Mouse (Mus musculus): ENCODE data around the gene Sec24b. TPM values are rescaled to one million over a fixed set of nuclear protein-coding genes. Genes with fewer than 3 reads are reported as not detected.

The Sec24b gene
- polyA plus RNA-seq (2017; shearing (Covaris generic)) = 27.7 TPM

DNA sequence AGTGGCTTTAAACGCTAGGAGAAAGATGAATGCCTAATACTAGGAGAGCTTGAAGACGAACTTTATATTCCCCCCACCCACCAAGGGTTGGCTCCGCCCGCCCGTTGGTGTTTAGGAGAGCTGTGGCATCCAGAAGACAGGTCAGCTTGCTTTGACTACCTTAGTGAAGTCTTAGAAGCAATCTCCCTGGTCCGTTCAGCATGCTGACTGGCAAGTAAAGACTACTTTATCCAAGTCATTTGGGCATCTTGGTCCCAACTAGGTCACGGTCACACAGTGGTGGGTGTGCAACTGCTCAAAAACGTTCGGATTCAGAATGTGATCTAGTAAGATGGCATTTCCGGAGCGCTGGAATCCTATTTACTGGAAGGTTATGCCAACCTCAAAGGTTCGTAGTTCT lies at the start of gene Sec24b:
Gene Sec24b (minus strand): TSS at position 273 of the 400 bp plus-strand sequence.

GRCm38 (mm10) chr3:129969432-129970395 lies 91.6 kb downstream of the Sec24b start, which contains the start of gene Mcub:
TSS of gene Mcub (minus strand) at chr3:129970206.

Other genes starting within 250 kb of the Sec24b start
- not detected for gene Rrh, start 239.0 kb downstream of the Sec24b start, polyA plus RNA-seq (2017; shearing (Covaris generic))
- 51.0 TPM for gene Gar1, start 230.2 kb downstream of the Sec24b start, polyA plus RNA-seq (2017; shearing (Covaris generic))
- gene Cfi, start 225.7 kb downstream of the Sec24b start, polyA plus RNA-seq (2017; shearing (Covaris generic)) = not detected
- gene Pla2g12a, start 182.9 kb downstream of the Sec24b start, polyA plus RNA-seq (2017; shearing (Covaris generic)) = 1.9 TPM
- 71.4 TPM for gene Casp6, start 160.1 kb downstream of the Sec24b start, polyA plus RNA-seq (2017; shearing (Covaris generic))
- gene Mcub, start 91.3 kb downstream of the Sec24b start, polyA plus RNA-seq (2017; shearing (Covaris generic)) = 42.0 TPM
- 0.07 TPM for gene Col25a1, start 69.9 kb upstream of the Sec24b start, polyA plus RNA-seq (2017; shearing (Covaris generic))

Measured in inflammation-experienced regulatory T-cells, adult 16 weeks (primary cell).